Mouse (Mus musculus) CD4-positive helper T cell, adult 2 months (primary cell): ENCODE results near the gene Hmg20b.
A peak's percentile ranks its signal among the peaks of the same experiment; 100 is the strongest.

Source experiments
- DNase-seq: peaks from one replicate; pipeline ENCODE4 v3.0.0-alpha.2; 2012; ENCODE audit warnings: low read depth, missing footprints, low spot score

The Hmg20b gene

GRCm38 (mm10) chr10:81305663-81306062 is 44.6 kb downstream of the Hmg20b start:
- no peak for DNase-seq

DNA sequence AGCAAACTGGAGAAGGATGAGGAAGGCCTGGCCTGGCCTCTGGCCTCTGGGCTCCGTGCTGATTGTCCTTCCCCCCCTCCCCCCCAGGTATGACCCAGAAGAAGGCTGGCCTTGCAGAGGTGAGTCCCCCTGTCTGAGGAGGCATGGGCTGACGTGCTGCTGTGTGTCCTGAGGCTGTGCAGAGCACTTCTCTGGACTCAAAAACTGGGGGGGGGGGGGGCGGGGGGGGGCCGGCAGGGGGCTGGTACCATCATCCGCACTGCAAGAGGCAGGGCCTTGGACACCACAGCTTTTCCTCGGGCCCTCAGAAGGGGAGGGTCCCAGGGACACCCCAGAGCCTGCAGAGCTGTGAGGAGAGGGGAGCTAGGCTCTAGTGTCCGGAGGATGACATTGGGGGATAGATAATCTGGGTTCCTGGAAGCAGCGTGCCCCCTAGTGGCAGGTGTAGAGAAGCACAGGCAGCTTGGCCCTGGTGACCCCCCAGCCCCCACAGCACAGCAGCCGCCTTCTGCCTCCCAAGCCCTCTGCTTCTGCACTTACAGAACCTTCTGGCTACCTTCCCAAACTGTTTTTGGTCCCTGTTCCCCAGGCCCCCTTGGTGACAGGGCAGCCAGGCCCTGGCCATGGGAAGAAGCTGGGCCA is 45.6 kb downstream of the Hmg20b start:
- DNase-seq: peak; percentile 69

DNA sequence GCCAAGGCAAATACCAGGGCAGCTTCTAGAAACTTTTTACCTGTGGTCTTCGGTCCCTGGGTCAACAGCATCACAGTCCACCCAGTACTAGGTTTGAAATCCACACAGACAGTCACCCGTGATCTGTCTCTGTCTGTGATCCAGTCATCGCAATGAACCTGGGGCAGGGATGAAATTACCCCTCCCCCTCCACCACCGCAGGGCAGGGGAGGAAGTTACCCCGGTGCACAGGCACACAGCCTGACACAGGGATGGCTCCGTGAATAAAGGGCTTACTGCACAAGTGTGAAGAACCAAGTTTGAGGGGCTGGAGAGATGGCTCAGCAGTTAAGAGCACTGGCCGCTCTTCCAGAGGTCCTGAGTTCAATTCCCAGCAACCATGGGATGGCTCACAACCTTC is 46.5 kb downstream of the Hmg20b start:
- DNase-seq: peak; percentile 55

DNA sequence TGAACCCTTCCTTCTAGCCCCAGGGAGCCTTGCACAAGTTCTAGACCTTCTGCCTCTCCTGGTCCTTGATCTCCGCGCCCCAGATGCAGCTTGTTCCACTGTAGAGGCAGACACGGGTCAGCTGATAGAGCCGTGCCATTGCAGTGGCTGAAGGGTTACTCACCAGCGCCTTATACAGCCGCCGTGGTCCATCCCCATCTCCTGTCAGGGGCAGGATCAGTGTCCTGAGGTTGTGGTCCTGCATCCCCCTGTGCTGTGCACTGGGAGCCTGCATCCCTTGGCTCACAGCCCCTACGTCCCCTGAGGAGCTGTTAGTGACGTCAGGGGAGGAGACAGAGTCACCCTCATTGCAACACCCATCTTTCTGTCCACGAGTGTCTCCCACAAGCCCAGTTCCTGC is 47.0 kb downstream of the Hmg20b start:
- no peak for DNase-seq

- no peak for DNase-seq
Observed at GRCm38 (mm10) chr10:81302781-81303218, 47.5 kb downstream of the Hmg20b start.

- DNase-seq: no peak
Observed at GRCm38 (mm10) chr10:81302288-81302687, 48.0 kb downstream of the Hmg20b start.

DNA sequence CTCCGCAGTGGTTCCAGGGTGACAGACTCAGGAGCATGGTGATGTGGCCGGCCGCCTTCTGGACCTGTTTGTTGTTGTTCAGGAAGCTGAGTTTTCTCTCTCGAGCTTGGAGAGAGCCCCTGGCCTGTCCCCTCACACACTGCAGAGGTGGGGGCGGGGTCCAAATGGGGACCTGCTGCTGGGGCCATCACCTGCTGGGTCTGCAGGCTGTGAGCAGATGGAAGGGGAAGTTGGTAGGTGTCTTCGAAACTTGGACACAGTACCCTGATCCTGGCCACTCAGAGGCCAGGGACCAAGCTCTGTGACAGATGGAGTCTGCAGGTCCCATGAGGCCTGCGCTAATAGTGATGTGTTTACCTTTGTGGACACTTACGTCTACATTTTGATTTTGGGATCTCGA is 49.0 kb downstream of the Hmg20b start:
- DNase-seq: no peak

DNA sequence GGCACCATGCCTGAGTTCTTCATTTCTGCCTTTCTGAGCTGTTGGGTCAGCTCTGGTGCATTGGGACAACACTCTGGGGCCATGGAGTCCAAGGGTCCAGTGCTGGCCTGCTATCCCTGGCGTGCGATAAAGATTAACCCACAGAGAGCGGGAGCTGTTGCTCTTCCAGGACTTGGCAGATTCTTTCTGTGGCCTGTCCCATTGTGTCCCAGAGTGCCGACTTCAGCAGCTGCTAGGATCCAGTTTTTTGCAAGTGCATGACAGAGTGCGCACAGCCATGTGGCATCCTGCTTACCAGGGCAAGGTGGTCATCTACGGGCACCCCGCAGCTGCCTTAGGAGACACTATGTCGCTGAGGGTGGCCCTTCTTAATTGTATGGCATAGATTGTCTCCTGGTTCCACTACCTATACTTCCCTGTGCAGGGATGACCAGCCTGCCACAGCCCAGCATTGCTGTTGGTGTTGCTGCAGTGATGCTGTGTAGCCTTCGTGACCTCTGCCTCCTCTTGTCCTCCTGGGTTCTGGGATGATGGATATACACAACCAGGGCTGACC is 49.9 kb downstream of the Hmg20b start:
- DNase-seq: no peak

GRCm38 (mm10) chr10:81299585-81300351 is 50.5 kb downstream of the Hmg20b start:
- no peak for DNase-seq

GRCm38 (mm10) chr10:81298369-81299100 is 51.7 kb downstream of the Hmg20b start:
- DNase-seq: peak; percentile 60

DNA sequence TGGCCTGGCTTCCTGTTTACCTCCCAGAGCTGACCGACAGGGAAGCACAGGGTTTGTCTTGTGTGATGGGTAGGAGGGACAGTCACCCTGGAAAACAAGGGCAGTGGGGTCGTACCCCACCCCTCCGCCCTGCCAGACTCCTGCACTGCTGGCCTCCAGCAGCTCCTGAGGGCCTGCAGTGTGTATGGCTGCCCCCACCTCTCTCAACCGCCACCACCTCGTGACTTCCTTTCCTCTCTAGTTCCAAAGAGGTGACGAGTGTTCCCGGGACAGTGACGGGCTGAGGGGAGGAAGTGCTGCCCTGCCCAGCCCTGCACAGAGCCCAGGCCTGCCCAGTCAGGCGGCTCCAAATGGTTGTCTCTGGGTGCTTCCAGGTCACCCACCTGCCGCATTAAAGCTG is 52.4 kb downstream of the Hmg20b start:
- DNase-seq: peak; percentile 72

DNA sequence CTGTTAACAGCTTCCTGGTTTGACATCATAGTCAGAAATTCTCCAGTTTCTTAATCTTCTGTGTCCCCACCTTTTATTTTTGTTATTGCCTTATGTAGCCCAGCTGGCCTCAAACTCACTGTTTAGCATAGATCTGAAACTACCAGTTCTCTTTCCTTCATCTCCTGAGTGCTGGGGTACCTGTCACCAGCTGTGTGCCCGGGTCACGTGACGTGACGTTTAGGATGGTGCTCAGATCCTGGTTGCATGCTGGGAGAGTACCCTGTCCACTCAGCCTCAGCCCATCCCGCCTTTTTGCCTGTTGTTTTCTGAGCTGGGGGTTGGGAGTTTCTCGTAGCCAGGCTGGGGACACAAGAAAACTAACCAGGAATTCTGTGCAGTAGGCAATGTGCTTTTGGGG is 53.0 kb downstream of the Hmg20b start:
- DNase-seq: no peak
